Mouse (Mus musculus) ovary, adult 2 months (tissue): Measurements from ENCODE around the gene Sh2d5. TPM values are rescaled to one million over a fixed set of nuclear protein-coding genes. Genes with fewer than 3 reads are reported as not detected.

Experiments
- polyA plus RNA-seq: library from polyadenylated mRNA; depleted of rRNA; stranded (reverse); fragments of >200 nt; gene quantifications from 2 replicates; pipeline ENCODE4 v1.2.3, GENCODE M21; 2012; rRNA removed

Gene Sh2d5
- polyA plus RNA-seq, result 2.6 and 4.3 TPM in 2 replicates

DNA sequence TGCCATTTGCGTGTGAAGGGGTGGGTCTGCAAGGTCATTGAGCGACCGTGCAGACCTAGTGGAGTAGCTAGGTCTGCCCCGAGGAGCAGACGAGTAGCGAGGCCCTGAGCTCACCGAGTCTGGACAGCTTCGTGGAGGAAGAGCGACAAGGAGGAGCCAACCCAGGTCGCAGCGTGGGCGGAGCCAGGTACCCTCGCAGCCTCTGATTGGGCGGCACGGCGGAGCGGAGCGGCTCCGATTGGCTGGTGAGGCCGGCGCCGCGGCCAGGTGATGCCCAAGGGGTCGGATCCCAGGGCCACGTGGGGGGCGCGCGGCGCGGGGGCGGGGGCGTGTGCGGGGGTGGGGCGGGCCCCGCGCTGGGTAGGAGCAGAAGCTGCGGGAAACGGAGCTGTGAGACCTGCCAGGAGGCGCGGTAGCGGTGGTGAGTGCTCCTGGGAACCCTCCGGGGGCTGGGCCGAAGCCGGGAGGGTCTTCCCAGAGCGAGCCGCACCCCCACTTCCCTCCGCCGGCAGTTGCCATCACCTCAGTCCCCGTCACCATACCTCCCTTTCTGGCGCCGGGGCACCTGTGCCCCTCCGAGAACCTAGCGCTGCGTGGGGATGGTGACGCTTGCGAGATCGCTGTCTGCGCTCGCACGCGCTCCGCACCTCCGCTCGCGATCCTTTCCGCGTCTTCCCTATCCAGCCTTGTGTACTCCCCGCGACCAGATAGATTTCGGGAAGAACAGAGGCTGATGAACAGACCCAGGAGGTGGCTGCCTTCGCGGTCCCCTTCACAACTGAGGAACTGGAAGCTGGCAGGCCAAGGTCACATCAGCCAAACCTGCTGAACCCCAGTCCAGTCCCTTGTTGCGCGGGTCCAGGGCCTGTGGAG is at the start of gene Sh2d5, which contains the start of gene Kif17:
Gene Sh2d5 (plus strand): TSS at position 316 of the 873 bp plus-strand sequence.
Gene Kif17 (plus strand): TSS at position 348 of the 873 bp plus-strand sequence.

DNA sequence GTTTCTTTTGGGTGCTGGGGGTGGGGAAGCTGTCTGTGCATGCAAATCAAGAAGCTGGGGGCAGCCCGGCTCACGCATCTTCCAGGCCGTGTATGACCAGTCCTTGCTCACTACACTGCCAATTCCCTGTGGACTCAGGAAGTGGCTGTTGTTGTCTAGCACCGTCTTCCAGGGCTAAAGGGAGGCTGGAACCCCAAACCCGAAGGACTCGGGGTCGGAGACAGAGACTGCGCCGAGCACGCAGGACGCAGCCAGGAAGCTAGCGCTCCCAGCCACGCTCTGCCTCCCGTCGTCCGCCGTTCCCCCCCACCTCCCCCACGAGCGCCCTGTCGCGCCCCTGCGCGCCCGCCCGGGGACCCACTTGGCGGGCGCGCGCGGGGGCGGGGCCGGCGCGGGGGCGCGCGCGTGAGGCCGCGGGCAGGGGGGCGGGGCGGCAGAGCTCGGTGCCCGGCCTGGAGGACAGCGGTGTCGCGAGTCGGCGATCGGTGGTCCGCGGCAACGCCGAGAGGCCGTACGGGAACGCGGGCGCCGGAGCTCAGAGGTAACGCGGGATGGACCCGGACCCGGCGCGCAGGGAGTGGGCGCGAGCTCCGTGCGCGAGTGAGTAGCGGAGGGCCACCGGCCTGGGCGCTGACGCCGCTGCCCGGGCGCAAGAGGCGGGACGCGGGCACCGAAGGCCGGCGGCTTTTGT is 33.9 kb upstream of the Sh2d5 start, which contains the start of gene Hp1bp3:
Gene Hp1bp3 (plus strand): TSS at position 97 of the 691 bp plus-strand sequence.

DNA sequence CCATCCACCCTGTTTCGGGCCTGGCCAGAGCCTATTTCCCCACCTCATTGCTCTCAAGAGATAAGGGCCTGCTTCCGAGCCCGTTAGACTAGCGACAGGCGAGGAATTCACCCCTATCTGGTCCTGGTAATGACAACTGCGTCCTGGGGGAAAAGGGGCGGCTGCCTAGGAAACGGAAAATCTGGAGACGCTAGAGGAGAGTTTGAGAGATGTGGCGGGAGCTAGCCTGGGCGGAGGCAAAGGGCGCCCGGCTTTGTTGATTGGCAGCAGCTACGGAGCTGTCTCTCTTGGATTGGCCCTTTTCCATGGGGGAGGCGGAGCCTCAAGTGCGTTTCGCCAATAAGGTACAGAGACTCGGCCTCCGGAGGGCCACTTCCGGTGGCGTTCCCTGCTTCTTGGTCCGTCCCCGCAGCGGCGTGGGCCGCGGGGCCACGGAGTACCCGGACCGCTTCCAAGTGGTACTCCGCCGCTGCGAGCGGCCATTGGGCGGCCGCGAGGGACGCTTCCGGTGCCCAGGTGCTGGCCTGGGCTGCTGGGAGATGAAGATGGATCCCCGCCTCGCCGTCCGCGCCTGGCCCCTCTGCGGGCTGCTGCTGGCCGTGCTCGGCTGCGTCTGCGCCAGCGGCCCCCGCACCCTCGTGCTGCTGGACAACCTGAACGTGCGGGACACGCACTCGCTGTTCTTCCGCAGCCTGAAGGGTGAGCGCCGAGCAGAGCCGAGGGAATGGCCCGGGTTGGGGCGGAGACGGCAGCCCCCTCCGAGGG is 54.3 kb downstream of the Sh2d5 start, which contains the start of gene Ddost:
Gene Ddost (plus strand): TSS at position 391 of the 765 bp plus-strand sequence.

Other genes starting within 250 kb of the Sh2d5 start
- gene Hp1bp3, start 34.1 kb upstream of the Sh2d5 start, polyA plus RNA-seq, result 47.9 and 53.7 TPM in 2 replicates
- gene Kif17, start within 50 bp of the Sh2d5 start, polyA plus RNA-seq, result 4.1 and 4.5 TPM in 2 replicates
- 333 and 487 TPM in 2 replicates for gene Ddost, start 54.3 kb downstream of the Sh2d5 start, polyA plus RNA-seq
- gene Pink1, start 75.9 kb downstream of the Sh2d5 start, polyA plus RNA-seq, result 137 and 183 TPM in 2 replicates
- gene Cda, start 117.6 kb downstream of the Sh2d5 start, polyA plus RNA-seq, result 5.9 and 9.4 TPM in 2 replicates
- gene Fam43b, start 146.1 kb downstream of the Sh2d5 start, polyA plus RNA-seq, result 0.18 and 0.33 TPM in 2 replicates
- gene Mul1, start 184.3 kb downstream of the Sh2d5 start, polyA plus RNA-seq, result 23.0 and 24.5 TPM in 2 replicates
- gene Camk2n1, start 203.9 kb downstream of the Sh2d5 start, polyA plus RNA-seq, result 42.8 and 56.3 TPM in 2 replicates